In genomic region chr5:135248956-135249676, GRCm38 (mm10) we compare ENCODE assay signal across 10 mouse cellular contexts. TPM values are rescaled to one million over a fixed set of nuclear protein-coding genes. Genes with fewer than 3 reads are reported as not detected.
A peak's percentile ranks its signal among the peaks of the same experiment; 100 is the strongest.
DNase-seq lines count a peak whose midpoint lies in the region; ATAC-seq and TF ChIP-seq lines count a peak whose summit lies in the region.
"Had no signal": no experiment of that assay in that cellular context is flagged by ENCODE, and none has a peak within 500 bp of the region (broad histone marks: within the 10 kb centered on the region; RNA-seq: fewer than 3 reads in every experiment).

No protein-coding gene starts in this region.

- peaks cover 41% of the 10 kb centered on the region for H3K36me3 ChIP-seq in E14TG2a.4 (ENCODE audit: insufficient read depth, low read length)
- peaks cover 28% of the 10 kb centered on the region for H3K36me3 ChIP-seq in forebrain, embryonic 12.5 days (replicated peaks)
- H3K36me3 ChIP-seq in limb, embryonic 15.5 days: peaks cover 32% of the 10 kb centered on the region

- no peak for ATAC-seq in cerebellum, adult (ENCODE audit: insufficient number of reproducible peaks, low FRiP score, low TSS enrichment)
- ATAC-seq in forebrain, embryonic 12.5 days (ENCODE audit: low FRiP score): no peak
- 0 out of 2 replicates have a peak, but pooled peaks have one; percentile 22 for ATAC-seq in limb, embryonic 15.5 days (ENCODE audit: insufficient number of reproducible peaks, low FRiP score, low TSS enrichment, low read depth)

- peak overlapping the region; percentile 97 for H3K4me2 ChIP-seq in forebrain, embryonic 12.5 days
- peak overlapping the region; percentile 99 for H3K4me2 ChIP-seq in limb, embryonic 15.5 days

- H3K4me1 ChIP-seq in E14TG2a.4 (replicated peaks; ENCODE audit: low read depth, low read length): peaks cover 79% of the 10 kb centered on the region
- H3K4me1 ChIP-seq in forebrain, embryonic 12.5 days: peaks cover 69% of the 10 kb centered on the region
- H3K4me1 ChIP-seq in limb, embryonic 15.5 days: peaks cover 43% of the 10 kb centered on the region

- 62% methylated on average over 16 of the region's 16 CpGs for WGBS in forebrain, embryonic 12.5 days
- 80% methylated on average over 16 of the region's 16 CpGs for WGBS in limb, embryonic 15.5 days

- peak overlapping the region; percentile 80 for H3K9ac ChIP-seq in forebrain, embryonic 12.5 days
- H3K9ac ChIP-seq in limb, embryonic 15.5 days: peak overlapping the region; percentile 7; the same call in 1 of the 2 replicates
- H3K9ac ChIP-seq: stomach, embryonic 15.5 days had no signal

- H3K27me3 ChIP-seq in E14TG2a.4 (ENCODE audit: insufficient read depth, low read length): peaks cover 22% of the 10 kb centered on the region
- H3K27me3 ChIP-seq in forebrain, embryonic 12.5 days: peaks cover 19% of the 10 kb centered on the region
- H3K27me3 ChIP-seq in limb, embryonic 15.5 days: peaks cover 24% of the 10 kb centered on the region

- H3K4me3 ChIP-seq in E14TG2a.4 (replicated peaks; ENCODE audit: low read length): 0 out of 2 replicates have a peak overlapping the region, but pooled peaks have one; percentile 10
- H3K4me3 ChIP-seq in forebrain, embryonic 12.5 days (replicated peaks): peak overlapping the region; percentile 72
- peak overlapping the region; percentile 68 for H3K4me3 ChIP-seq in limb, embryonic 15.5 days

- no peak for TF ChIP-seq CTCF in E14TG2a.4 (conservative IDR thresholded peaks at IDR 0.05; ENCODE audit: low read length)

- 0 out of 2 replicates have a peak overlapping the region, but pooled peaks have one; percentile 11 for H3K27ac ChIP-seq in forebrain, embryonic 12.5 days
- H3K27ac ChIP-seq in limb, embryonic 15.5 days: no peak overlapping the region
- H3K27ac ChIP-seq: stomach, embryonic 15.5 days had no signal

- DNase-seq in cerebellum, postnatal 14 days: peak; percentile 33 to 34
- no peak for DNase-seq in kidney, adult 8-10 months
- no peak for DNase-seq in ovary, postnatal 36 days (ENCODE audit: low spot score)
- DNase-seq in urinary bladder, postnatal 14 days (ENCODE audit: low spot score): no peak
- DNase-seq: cerebellum, adult 9-10 months had no signal

- H3K9me3 ChIP-seq in E14TG2a.4 (ENCODE audit: low read length): no peaks in the 10 kb centered on the region
- no peaks in the 10 kb centered on the region for H3K9me3 ChIP-seq in forebrain, embryonic 12.5 days
- no peaks in the 10 kb centered on the region for H3K9me3 ChIP-seq in limb, embryonic 15.5 days
- H3K9me3 ChIP-seq: stomach, embryonic 15.5 days had no signal

RNA-seq across cellular contexts. Expression of gene Fzd9, which starts 1.9 kb away (rescaled TPM):
- 23.1 and 27.7 TPM in 2 replicates for polyA plus RNA-seq in forebrain, embryonic 12.5 days (2016; fragmentation: Nextera tagmentation; extraction: Ambion mirVana)
- polyA plus RNA-seq in limb, embryonic 15.5 days (2015; fragmentation: Nextera tagmentation; extraction: Ambion mirVana): 18.6 and 23.3 TPM in 2 replicates

Comparison
In these comparisons a context has a peak if more than half of its experiments do, and no peak if none do; other contexts are left out.
1. DNase-seq: peak in cerebellum, postnatal 14 days (2 of 2); none in kidney, adult 8-10 months (0 of 2), ovary, postnatal 36 days (single experiment) and urinary bladder, postnatal 14 days (single experiment).
2. H3K4me3 ChIP-seq: peak in every context shown above with its lines; median percentile 72 in forebrain, embryonic 12.5 days; 68 in limb, embryonic 15.5 days; 10 in E14TG2a.4.